Mouse (Mus musculus) brown adipose tissue, adult 24 weeks (tissue): ENCODE data around the gene Gprasp1. TPM values are rescaled to one million over a fixed set of nuclear protein-coding genes. Genes with fewer than 3 reads are reported as not detected.
"Not testable (repeated sequence)": the region's sequence is repeated elsewhere in the genome, so short reads cannot be mapped to it uniquely, and the experiment has no call there.

Source experiments
- H3K27ac ChIP-seq: fragments of 200-500 bp; replicated peaks from 2 replicates; pipeline ENCODE4 v1.5.1; 2012; ENCODE audit warnings: low read depth, mild to moderate bottlenecking, low read length
- H3K4me1 ChIP-seq: fragments of 200-500 bp; 2 replicates; pipeline ENCODE4 v1.6.1; 2012; ENCODE audit warnings: low read length, mixed read lengths; ENCODE audit not compliant: control insufficient read depth, insufficient read depth, insufficient read length
- H3K4me3 ChIP-seq: fragments of 200-500 bp; 2 replicates; pipeline ENCODE4 v1.5.1; 2012; ENCODE audit warnings: low read depth, mild to moderate bottlenecking, low read length, moderate library complexity; ENCODE audit not compliant: insufficient read depth
- polyA plus RNA-seq: library from polyadenylated mRNA; stranded (reverse); fragments of >200 nt; gene quantifications from 2 replicates; pipeline ENCODE4 v1.2.4, GENCODE M21; 2012; ENCODE audit not compliant: missing spikeins, insufficient read depth, insufficient read length

The Gprasp1 gene
- polyA plus RNA-seq, 1 experiment: 21.5 TPM

GRCm38 (mm10) chrX:135795591-135796304 is 53.2 kb downstream of the Gprasp1 start:
- not testable (repeated sequence) for H3K4me1 ChIP-seq, H3K27ac ChIP-seq
- H3K4me3 ChIP-seq: peak overlapping the region; percentile 59

GRCm38 (mm10) chrX:135796305-135797211 is 54.0 kb downstream of the Gprasp1 start:
- H3K27ac ChIP-seq, H3K4me1 ChIP-seq: not testable (repeated sequence)
- peak overlapping the region; percentile 59 for H3K4me3 ChIP-seq

DNA sequence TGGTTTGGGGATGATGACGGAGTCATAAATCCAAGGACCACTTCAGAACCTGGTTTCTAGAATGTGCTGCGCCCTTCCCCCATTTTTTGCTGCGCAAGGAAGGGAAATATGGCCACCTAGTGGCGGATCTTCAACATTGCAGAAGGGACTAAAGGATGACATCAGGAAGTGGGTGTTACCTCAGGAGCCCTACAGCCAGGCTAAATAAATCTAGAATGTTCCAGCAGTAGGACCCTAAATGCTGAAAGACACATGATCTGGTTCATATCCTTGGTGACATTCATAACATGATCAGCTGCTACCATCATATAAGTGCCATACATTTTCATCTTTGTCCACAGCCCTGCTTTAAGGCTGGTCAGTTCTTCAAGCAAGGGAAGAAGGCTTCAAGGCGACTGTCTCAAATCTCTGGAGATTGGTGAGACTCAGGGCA is 54.7 kb downstream of the Gprasp1 start, which contains the start of gene Bhlhb9:
TSS of gene Bhlhb9 (plus strand) at position 383 of the 433 bp plus-strand sequence.
- not testable (repeated sequence) for H3K27ac ChIP-seq, H3K4me1 ChIP-seq
- H3K4me3 ChIP-seq: peak within 1 kb of the TSS; percentile 59

- Histone ChIP-seq H3K4me3 (no peak overlapping the region), H3K4me1 (no peaks in the 10 kb centered on the region), H3K27ac (no peak overlapping the region)
Measured at GRCm38 (mm10) chrX:135804149-135804548, 61.6 kb downstream of the Gprasp1 start.

DNA sequence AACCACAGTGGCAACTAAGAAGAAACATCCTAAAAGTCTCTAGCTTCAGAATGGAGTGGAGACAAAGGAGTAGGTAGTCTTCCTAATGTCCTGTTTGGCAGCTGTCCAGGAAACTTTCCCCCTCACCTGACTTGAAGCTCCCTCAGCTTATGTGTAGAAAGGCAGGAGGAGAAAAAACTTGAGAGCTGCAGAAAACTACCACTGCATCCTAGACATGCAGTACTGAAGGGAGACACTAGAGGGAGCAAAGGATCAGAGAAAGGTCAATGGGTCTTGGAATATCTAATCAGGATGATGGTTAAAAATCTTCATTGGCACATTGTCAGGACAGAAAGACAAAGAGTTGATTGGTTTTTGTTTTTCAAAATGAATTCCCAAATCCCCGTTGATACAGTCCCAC is 63.2 kb downstream of the Gprasp1 start:
- no peaks in the 10 kb centered on the region for H3K4me1 ChIP-seq
- no peak overlapping the region for H3K4me3 ChIP-seq
- no peak overlapping the region for H3K27ac ChIP-seq

DNA sequence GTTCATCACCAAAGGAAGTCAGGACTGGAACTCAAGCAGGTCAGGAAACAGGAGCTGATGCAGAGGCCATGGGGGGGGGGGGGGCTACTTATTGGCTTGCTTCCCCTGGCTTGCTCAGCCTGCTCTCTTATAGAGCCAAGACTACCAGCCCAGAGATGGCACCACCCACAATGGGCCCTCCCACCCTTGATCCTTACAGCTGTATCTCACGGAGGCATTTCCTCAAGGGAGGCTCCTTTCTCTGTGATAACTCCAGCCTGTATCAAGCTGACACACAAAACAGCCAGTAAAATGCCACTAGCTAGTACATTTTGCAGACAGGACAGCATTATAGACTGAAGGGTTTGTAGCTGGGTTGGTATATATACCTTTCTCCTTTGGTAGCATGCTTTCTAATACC is 93.4 kb downstream of the Gprasp1 start:
- not testable (repeated sequence) for H3K27ac ChIP-seq, H3K4me1 ChIP-seq, H3K4me3 ChIP-seq

- Histone ChIP-seq H3K4me1 (no peaks in the 10 kb centered on the region), H3K4me3 (no peak overlapping the region), H3K27ac (no peak overlapping the region)
Measured at GRCm38 (mm10) chrX:135837896-135838295, 95.4 kb downstream of the Gprasp1 start.

DNA sequence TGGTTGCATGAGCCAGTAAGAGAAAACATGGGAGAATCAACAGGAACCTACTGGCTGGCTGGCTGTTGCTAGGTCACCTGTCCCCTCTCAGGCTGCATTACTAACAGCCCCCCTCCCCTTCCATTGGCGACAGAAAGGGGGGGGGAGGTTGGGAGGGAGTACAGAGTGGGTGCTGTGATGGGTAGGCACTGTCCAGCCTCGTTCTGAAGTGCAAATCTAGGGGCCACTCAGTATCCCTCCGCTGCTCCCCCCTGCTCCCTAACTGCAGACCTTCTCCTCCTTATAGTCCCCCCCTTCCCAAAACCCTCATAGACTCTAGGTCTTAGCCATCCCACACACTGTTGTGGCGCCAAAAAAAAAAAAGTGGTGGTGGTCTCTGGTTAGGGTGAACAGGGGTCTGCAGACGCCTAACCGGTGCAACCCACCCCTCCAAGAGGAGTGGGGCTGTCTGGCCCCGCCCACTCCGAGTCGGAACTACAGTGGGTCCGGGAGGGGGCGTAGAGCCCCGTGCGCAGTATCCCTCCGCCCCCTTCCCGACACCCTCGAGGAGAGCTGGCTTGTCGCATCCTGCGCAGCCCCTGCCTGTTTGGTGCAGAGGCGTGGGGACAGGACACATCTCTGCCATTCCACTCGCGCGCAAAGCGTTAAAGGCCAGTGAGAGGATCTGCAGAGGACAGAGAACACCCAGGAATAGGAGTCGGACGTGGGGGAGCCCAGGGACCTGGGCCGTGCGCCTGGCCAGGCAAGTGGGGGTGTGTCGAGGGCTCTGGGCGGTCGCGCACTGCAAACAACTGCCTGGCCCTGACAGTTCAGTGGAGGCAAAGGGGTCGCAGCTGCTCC is 96.2 kb downstream of the Gprasp1 start, which contains the start of gene Gprasp2:
TSS of gene Gprasp2 (plus strand) at position 514 of the 840 bp plus-strand sequence.
- not testable (repeated sequence) for H3K4me3 ChIP-seq, H3K4me1 ChIP-seq, H3K27ac ChIP-seq

GRCm38 (mm10) chrX:135839397-135840391 is 97.2 kb downstream of the Gprasp1 start:
- not testable (repeated sequence) for H3K4me1 ChIP-seq, H3K27ac ChIP-seq, H3K4me3 ChIP-seq

Other genes with a start within 250 kb of the Gprasp1 start
- not detected in 2 replicates for gene AV320801, start 248.1 kb upstream of the Gprasp1 start, polyA plus RNA-seq
- not detected in 2 replicates for gene Nxf7, start 144.0 kb upstream of the Gprasp1 start, polyA plus RNA-seq
- not detected in 2 replicates for gene Prame, start 115.0 kb upstream of the Gprasp1 start, polyA plus RNA-seq
- not detected in 2 replicates for gene Tcp11x2, start 48.9 kb upstream of the Gprasp1 start, polyA plus RNA-seq
- gene Tmsb15a, start 17.5 kb upstream of the Gprasp1 start, polyA plus RNA-seq: not detected in 2 replicates
- 2.4 and 4.4 TPM in 2 replicates for gene Armcx5, start within 50 bp of the Gprasp1 start, polyA plus RNA-seq
- 5.0 and 5.7 TPM in 2 replicates for gene Bhlhb9, start 54.9 kb downstream of the Gprasp1 start, polyA plus RNA-seq
- not detected in 2 replicates for gene Gprasp2, start 96.3 kb downstream of the Gprasp1 start, polyA plus RNA-seq